Mouse (Mus musculus) lung, embryonic 14.5 days (tissue): Measurements from ENCODE around the gene Smad5. TPM values are rescaled to one million over a fixed set of nuclear protein-coding genes. Genes with fewer than 3 reads are reported as not detected.

Experiments used
- ATAC-seq: fragments of 200-750 bp; cut with Nextera tagmentation; 2 replicates; pipeline ENCODE4 v1.8.0; 2017; ENCODE audit warnings: mild to moderate bottlenecking, moderate TSS enrichment, moderate library complexity; ENCODE audit not compliant: insufficient read depth
- DNase-seq: peaks from one replicate; pipeline ENCODE4 v3.0.0-alpha.2; 2015
- H3K27ac ChIP-seq: fragments of 300-500 bp; sonication (generic); 2 replicates; pipeline ENCODE4 v1.5.1; 2014; ENCODE audit warnings: low read depth, mild to moderate bottlenecking, moderate library complexity
- H3K27me3 ChIP-seq: fragments of 300-500 bp; sonication (generic); 2 replicates; pipeline ENCODE4 v1.6.1; 2014; ENCODE audit warnings: low read length, control low read depth; ENCODE audit not compliant: insufficient read depth
- H3K36me3 ChIP-seq: fragments of 300-500 bp; sonication (generic); 2 replicates; pipeline ENCODE4 v1.6.1; 2014; ENCODE audit warnings: control low read depth; ENCODE audit not compliant: insufficient read depth
- H3K4me1 ChIP-seq: fragments of 300-500 bp; sonication (generic); 2 replicates; pipeline ENCODE4 v1.6.1; 2014; ENCODE audit warnings: antibody characterized with exemption, control low read depth; ENCODE audit not compliant: insufficient read depth
- H3K4me2 ChIP-seq: fragments of 300-500 bp; sonication (generic); 2 replicates; pipeline ENCODE4 v1.6.1; 2014; ENCODE audit warnings: mild to moderate bottlenecking
- H3K4me3 ChIP-seq: fragments of 300-500 bp; sonication (generic); 2 replicates; pipeline ENCODE4 v1.5.1; 2014; ENCODE audit warnings: low read depth, low read length
- H3K9ac ChIP-seq: fragments of 300-500 bp; sonication (generic); 2 replicates; pipeline ENCODE4 v1.6.1; 2014
- H3K9me3 ChIP-seq: fragments of 300-500 bp; sonication (generic); 2 replicates; pipeline ENCODE4 v1.6.1; 2016; ENCODE audit warnings: low read depth, low read length, control low read depth
- CTCF ChIP-seq: IDR thresholded peaks from 2 replicates; pipeline ENCODE4 v1.5.1; 2016; ENCODE audit warnings: antibody characterized with exemption, low read depth
- WGBS: fragments of 180-500 bp; shearing (Covaris S2); extraction: QIAGEN DNeasy Blood & Tissue Kit; methylation state at CpG from one replicate; pipeline ENCODE4 v1.1.7; 2014; 5-methylcytosine and 5-hydroxymethylcytosine counted together
- polyA plus RNA-seq: library from polyadenylated mRNA; unstranded; fragments of >200 nt; fragmentation: Nextera tagmentation; extraction: Ambion mirVana; gene quantifications from 2 replicates; pipeline ENCODE4 v1.2.1, GENCODE M21; 2014

The Smad5 gene
- polyA plus RNA-seq, 1 experiment from 2014 or later: 62.0 TPM

DNA sequence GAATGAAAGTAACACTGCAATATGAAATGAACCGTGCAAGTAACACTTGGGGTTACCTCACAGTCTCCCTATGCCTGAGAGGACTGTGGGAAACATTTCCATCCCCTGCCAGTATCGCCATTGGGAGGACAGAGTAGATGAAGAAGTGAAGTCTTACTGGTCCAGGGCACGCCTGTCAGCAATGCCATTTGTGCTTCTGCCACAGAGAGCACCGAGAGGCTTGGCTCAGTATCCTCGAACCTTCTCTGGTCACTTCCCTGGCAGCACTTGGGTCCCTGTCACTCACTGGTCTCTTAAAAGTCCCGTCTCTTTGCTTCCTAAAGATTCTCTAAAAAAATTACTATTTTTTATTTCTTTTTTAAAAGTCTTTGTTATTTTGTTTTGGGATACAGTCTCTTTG is 37.7 kb downstream of the Smad5 start:
- Histone ChIP-seq H3K27me3 (no peaks in the 10 kb centered on the region), H3K36me3 (peaks cover 71% of the 10 kb centered on the region), H3K4me3 (no peak overlapping the region), H3K27ac (no peak overlapping the region), H3K4me2 (no peak overlapping the region), H3K9ac (no peak overlapping the region), H3K4me1 (no peaks in the 10 kb centered on the region), H3K9me3 (no peaks in the 10 kb centered on the region)
- 85% methylated on average over 6 of the region's 6 CpGs for WGBS
- ATAC-seq (no peak), DNase-seq (no peak)
- no peak for TF ChIP-seq CTCF

DNA sequence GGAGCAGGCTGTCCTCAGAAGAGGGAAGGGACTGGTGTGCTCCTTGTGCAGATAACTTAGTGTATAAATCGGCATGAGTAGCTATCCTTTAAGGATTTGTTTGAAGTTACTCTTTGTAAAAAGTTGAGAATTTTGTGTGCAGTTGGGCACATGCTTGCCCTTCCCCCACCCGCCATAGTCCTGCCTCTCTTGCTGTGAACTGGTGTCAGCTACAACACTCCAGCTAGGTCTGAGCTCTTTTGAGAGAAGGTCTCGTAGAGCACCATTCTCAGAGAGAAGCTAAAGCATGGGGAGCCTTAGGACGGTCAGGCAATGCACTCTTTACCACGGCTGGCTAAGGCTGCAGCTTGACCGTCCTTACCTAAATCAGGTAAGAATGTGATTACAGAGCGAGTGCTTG is 38.9 kb downstream of the Smad5 start:
- TF ChIP-seq CTCF: no peak
- H3K36me3 ChIP-seq: peaks cover 60% of the 10 kb centered on the region
- no peaks in the 10 kb centered on the region for H3K9me3 ChIP-seq

DNA sequence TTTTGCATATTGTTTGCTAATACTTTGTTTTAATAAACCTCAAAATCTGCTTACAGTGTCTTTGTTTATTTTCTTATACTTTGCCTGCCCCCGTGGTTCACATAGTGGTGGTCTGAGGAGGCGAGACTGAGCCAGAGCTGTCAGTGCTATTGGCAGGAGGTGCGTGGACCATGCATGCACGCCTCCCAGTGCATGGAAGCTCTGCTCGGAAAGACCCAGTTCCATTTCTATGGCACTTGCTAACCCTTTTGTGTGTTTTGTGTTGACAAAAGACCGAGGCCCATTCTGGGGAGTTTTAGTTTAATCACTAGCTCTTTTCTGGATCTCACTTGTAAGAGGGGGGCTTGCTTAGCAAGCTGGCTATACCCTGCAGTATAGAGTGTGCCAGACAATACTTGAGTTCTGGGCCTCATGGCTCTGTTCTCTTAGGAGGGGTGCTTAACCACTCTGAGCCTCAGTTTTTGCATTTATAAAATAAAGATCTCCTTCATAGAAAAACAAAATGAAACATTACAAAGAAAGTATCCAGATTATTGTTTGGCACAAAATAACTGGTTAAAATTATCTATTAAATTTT is 39.6 kb downstream of the Smad5 start:
- no peak overlapping the region for H3K27ac ChIP-seq
- WGBS: 47% methylated on average over 6 of the region's 6 CpGs
- no peak for DNase-seq
- H3K4me3 ChIP-seq: no peak overlapping the region
- H3K4me1 ChIP-seq: no peaks in the 10 kb centered on the region
- TF ChIP-seq CTCF: no peak
- H3K9ac ChIP-seq: no peak overlapping the region
- H3K9me3 ChIP-seq: no peaks in the 10 kb centered on the region
- no peak overlapping the region for H3K4me2 ChIP-seq
- H3K27me3 ChIP-seq: no peaks in the 10 kb centered on the region
- H3K36me3 ChIP-seq: peaks cover 54% of the 10 kb centered on the region
- ATAC-seq: no peak

More for the DNA sequence above, 38.9 kb downstream of the Smad5 start:
- Histone ChIP-seq H3K4me1 (no peaks in the 10 kb centered on the region), H3K4me3 (no peak overlapping the region), H3K4me2 (no peak overlapping the region), H3K27me3 (no peaks in the 10 kb centered on the region), H3K27ac (no peak overlapping the region), H3K9ac (no peak overlapping the region)
- ATAC-seq (no peak), DNase-seq (no peak)
- WGBS: 63% methylated on average over 7 of the region's 7 CpGs

DNA sequence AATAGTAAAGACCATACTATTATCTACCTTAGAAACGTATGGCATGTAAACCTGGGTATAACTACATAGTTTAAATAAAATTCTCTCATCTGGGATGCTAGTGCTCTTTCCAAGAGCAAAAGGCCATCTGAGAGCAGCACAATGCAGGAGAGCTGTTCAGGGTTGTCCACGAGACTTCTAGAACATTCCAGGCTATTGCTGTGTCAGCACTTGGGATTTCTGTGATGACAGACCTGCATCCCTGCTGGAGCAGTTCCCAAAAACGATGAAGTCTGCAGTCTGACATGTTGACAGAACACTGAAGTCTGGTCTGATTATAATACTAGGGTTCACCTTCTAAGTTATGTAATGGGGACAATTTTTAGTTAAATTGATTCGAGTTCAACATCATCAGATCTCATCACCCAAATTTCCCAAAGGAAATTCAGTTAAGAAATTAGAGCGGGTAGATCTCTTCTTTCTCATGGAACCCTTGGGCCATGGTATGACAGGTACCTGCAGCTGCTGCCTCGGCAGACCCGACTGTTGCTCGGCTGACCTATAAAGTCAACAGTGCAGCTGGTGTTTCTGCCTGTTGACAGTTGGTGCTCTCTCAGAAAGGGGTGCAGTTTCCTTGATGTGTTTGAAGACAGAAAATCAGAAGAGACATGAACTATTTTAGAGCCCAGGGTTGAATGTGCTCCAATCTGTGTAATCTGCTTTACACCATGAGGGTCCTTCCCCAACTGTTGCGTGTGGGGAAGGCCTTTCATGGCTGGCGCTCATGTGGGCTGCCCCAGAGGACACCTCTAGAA is 44.1 kb downstream of the Smad5 start:
- H3K36me3 ChIP-seq: peaks cover 16% of the 10 kb centered on the region; the same call in 1 of the 2 replicates
- DNase-seq (no peak), ATAC-seq (peak; percentile 44; the same call in 1 of the 2 replicates)
- H3K27ac ChIP-seq: peak overlapping the region; percentile 83
- TF ChIP-seq CTCF: no peak
- peak overlapping the region; percentile 28 for H3K4me2 ChIP-seq
- no peaks in the 10 kb centered on the region for H3K9me3 ChIP-seq
- no peak overlapping the region for H3K4me3 ChIP-seq
- no peaks in the 10 kb centered on the region for H3K4me1 ChIP-seq
- WGBS: 46% methylated on average over 10 of the region's 10 CpGs
- H3K9ac ChIP-seq: no peak overlapping the region
- H3K27me3 ChIP-seq: peaks cover 8% of the 10 kb centered on the region; the same call in 1 of the 2 replicates

DNA sequence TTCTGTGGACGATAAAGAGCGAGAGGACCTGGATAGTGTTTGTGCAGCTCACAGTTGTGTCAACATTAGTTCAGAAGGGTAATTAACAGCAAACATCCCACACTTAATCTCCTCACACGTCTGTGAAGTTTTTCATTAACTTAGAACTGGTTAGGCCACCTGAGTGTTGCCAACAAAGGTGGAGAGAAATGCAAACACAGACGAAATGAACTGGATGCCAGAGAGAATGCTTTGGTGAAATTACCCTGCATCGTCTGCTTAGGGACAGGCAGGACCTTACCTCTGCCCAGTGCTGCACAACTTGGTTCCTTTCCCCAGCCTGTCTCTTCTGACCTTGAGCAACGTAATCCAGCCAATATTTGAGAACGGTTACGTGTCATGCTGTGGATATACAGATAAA is 44.7 kb downstream of the Smad5 start:
- WGBS: 42% methylated on average over 8 of the region's 8 CpGs
- Histone ChIP-seq H3K9me3 (no peaks in the 10 kb centered on the region), H3K27me3 (peaks cover 14% of the 10 kb centered on the region; the same call in 1 of the 2 replicates), H3K27ac (peak overlapping the region; percentile 83), H3K36me3 (peaks cover 10% of the 10 kb centered on the region; the same call in 1 of the 2 replicates), H3K4me1 (no peaks in the 10 kb centered on the region), H3K4me3 (peak overlapping the region; percentile 24), H3K4me2 (peak overlapping the region; percentile 95), H3K9ac (no peak overlapping the region)
- no peak for TF ChIP-seq CTCF
- ATAC-seq (peak; percentile 53; the same call in 1 of the 2 replicates), DNase-seq (peak; percentile 59)

DNA sequence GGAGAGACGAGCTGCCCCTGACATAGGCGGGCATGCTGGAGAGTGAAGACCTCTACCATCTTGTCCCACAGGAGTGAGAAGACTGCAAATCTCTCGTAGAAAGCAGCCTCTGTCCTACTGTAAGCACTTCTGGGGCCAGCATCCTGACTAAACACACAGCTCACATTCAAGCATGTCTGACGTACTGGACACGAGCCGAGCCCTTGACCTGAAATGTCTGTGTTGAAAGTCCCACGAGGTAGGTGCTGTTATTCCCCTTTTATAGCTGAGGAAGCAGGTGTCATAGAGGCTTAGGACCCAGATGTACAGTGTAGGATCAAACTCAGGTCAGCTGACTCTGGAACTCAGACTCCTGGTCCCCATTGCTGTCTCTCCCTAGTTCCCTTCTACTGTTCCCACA is 46.6 kb downstream of the Smad5 start:
- H3K9me3 ChIP-seq: no peaks in the 10 kb centered on the region
- H3K36me3 ChIP-seq: peaks cover 1% of the 10 kb centered on the region; the same call in 1 of the 2 replicates
- no peak overlapping the region for H3K9ac ChIP-seq
- peak overlapping the region; percentile 24; the same call in 1 of the 2 replicates for H3K4me3 ChIP-seq
- TF ChIP-seq CTCF: no peak
- peaks cover 32% of the 10 kb centered on the region for H3K27me3 ChIP-seq
- WGBS: 71% methylated on average over 7 of the region's 7 CpGs
- peak overlapping the region; percentile 95 for H3K4me2 ChIP-seq
- DNase-seq: no peak
- H3K4me1 ChIP-seq: no peaks in the 10 kb centered on the region
- no peak overlapping the region for H3K27ac ChIP-seq
- no peak for ATAC-seq

DNA sequence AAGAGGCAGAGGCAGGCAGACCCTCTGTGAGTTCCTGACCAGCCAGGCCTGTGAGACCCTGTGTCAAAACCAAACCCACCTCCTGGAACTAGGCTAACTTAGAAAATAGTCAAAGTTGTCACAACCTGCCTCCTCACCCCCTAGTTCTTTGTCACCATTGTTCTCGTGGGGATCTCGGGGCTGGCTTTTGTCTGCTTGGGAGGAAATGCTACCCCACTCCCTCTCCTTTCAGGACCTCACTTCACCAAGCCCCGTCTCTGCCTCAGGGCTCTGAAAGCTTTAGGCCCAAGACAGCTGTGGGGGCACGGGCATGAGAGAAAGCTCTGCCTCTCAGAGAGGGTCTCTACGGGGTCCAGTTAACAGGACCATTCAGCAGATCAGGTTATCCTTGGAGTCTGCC is 49.0 kb downstream of the Smad5 start:
- no peak for TF ChIP-seq CTCF
- peak overlapping the region; percentile 53; the same call in 1 of the 2 replicates for H3K4me3 ChIP-seq
- DNase-seq (no peak), ATAC-seq (no peak)
- peak overlapping the region; percentile 95 for H3K4me2 ChIP-seq
- no peaks in the 10 kb centered on the region for H3K4me1 ChIP-seq
- peak overlapping the region; percentile 13; the same call in 1 of the 2 replicates for H3K27ac ChIP-seq
- 38% methylated on average over 5 of the region's 5 CpGs for WGBS
- H3K9me3 ChIP-seq: no peaks in the 10 kb centered on the region
- no peaks in the 10 kb centered on the region for H3K36me3 ChIP-seq
- peaks cover 34% of the 10 kb centered on the region for H3K27me3 ChIP-seq
- peak overlapping the region; percentile 68 for H3K9ac ChIP-seq
